Mouse (Mus musculus): ENCODE results near the gene Frmd4a.

- no peak for TF ChIP-seq GATA1 (IDR thresholded peaks at IDR 0.05; ENCODE audit: borderline replicate concordance, low read length)
- TF ChIP-seq FLI1 (IDR thresholded peaks at IDR 0.05; ENCODE audit: low read length) = no peak
Observed at GRCm38 (mm10) chr2:4630197-4630835, 612.8 kb downstream of the Frmd4a start.
